Mouse (Mus musculus) small intestine, adult 2 months (tissue): ENCODE measurements at regions not wholly inside any gene's neighbourhood (a gene's known extent, or its start where the extent isn't known, plus 50 kb on each side); places are given as distances from the start of the nearest gene placed in this dataset.

ENCODE experiments used
- H3K27ac ChIP-seq: fragments of 200-500 bp; 2 replicates; pipeline ENCODE4 v1.5.1; 2012; ENCODE audit warnings: low read depth, low read length, control low read depth, inconsistent platforms; ENCODE audit not compliant: insufficient read depth
- H3K27me3 ChIP-seq: fragments of 200-500 bp; 2 replicates; pipeline ENCODE4 v1.6.1; 2012; ENCODE audit warnings: mild to moderate bottlenecking, moderate library complexity, low read length, inconsistent platforms; ENCODE audit not compliant: control insufficient read depth, insufficient read depth
- H3K36me3 ChIP-seq: fragments of 200-500 bp; 2 replicates; pipeline ENCODE4 v1.6.1; 2012; ENCODE audit warnings: mild to moderate bottlenecking, low read length, control low read depth, inconsistent platforms; ENCODE audit not compliant: control insufficient read depth, insufficient read depth
- H3K4me1 ChIP-seq: fragments of 200-500 bp; 2 replicates; pipeline ENCODE4 v1.6.1; 2012; ENCODE audit warnings: low read length, inconsistent platforms, mixed read lengths; ENCODE audit not compliant: control insufficient read depth, insufficient read depth, insufficient read length
- H3K4me3 ChIP-seq: fragments of 200-500 bp; 2 replicates; pipeline ENCODE4 v1.5.1; 2012; ENCODE audit warnings: low read depth, mild to moderate bottlenecking, control low read depth, inconsistent platforms, low read length, moderate library complexity
- CTCF ChIP-seq: fragments of 200-500 bp; IDR thresholded peaks from 2 replicates; pipeline ENCODE4 v1.5.1; 2012; ENCODE audit warnings: low read depth, mild to moderate bottlenecking, control low read depth, inconsistent platforms, low read length, moderate library complexity, mixed read lengths; ENCODE audit not compliant: insufficient replicate concordance, insufficient read length; ENCODE audit errors: extremely low read depth
- POLR2A ChIP-seq: fragments of 200-500 bp; IDR thresholded peaks from 2 replicates; pipeline ENCODE4 v1.6.1; 2012; ENCODE audit warnings: low read depth, mild to moderate bottlenecking, control low read depth, inconsistent platforms, low read length, moderate library complexity
- WGBS: fragments of 180-500 bp; shearing (Covaris S2); methylation state at CpG from one replicate; pipeline ENCODE4 v1.1.7; 2018; 5-methylcytosine and 5-hydroxymethylcytosine counted together

- H3K4me1 ChIP-seq: no peaks in the 10 kb centered on the region
- H3K27ac ChIP-seq: no peak overlapping the region
- no peaks in the 10 kb centered on the region for H3K27me3 ChIP-seq
- H3K4me3 ChIP-seq: no peak overlapping the region
- 83% methylated on average over 8 of the region's 8 CpGs for WGBS
- no peaks in the 10 kb centered on the region for H3K36me3 ChIP-seq
- no peak for TF ChIP-seq CTCF
- no peak for TF ChIP-seq POLR2A
Observed at GRCm38 (mm10) chr9:23025247-23025646, 197.6 kb upstream of the Bmper start.

GRCm38 (mm10) chr9:23027377-23028313 lies 195.2 kb upstream of the Bmper start:
- no peak overlapping the region for H3K27ac ChIP-seq
- TF ChIP-seq POLR2A (no peak), CTCF (peak; percentile 35; the same call in 1 of the 2 replicates)
- H3K4me3 ChIP-seq: no peak overlapping the region
- no peaks in the 10 kb centered on the region for H3K36me3 ChIP-seq
- H3K4me1 ChIP-seq: no peaks in the 10 kb centered on the region
- no peaks in the 10 kb centered on the region for H3K27me3 ChIP-seq
- WGBS: 68% methylated on average over 9 of the region's 9 CpGs

GRCm38 (mm10) chr9:23029421-23029820 lies 193.5 kb upstream of the Bmper start:
- H3K27ac ChIP-seq: no peak overlapping the region
- no peaks in the 10 kb centered on the region for H3K27me3 ChIP-seq
- no peaks in the 10 kb centered on the region for H3K36me3 ChIP-seq
- TF ChIP-seq CTCF (no peak), POLR2A (no peak)
- 80% methylated on average over 4 of the region's 4 CpGs for WGBS
- no peaks in the 10 kb centered on the region for H3K4me1 ChIP-seq
- H3K4me3 ChIP-seq: no peak overlapping the region

- no peak for TF ChIP-seq CTCF
- no peak for TF ChIP-seq POLR2A
- WGBS: 63% methylated on average over 11 of the region's 11 CpGs
- Histone ChIP-seq H3K4me1 (no peaks in the 10 kb centered on the region), H3K27me3 (no peaks in the 10 kb centered on the region), H3K36me3 (no peaks in the 10 kb centered on the region), H3K27ac (peak overlapping the region; percentile 10; the same call in 1 of the 2 replicates), H3K4me3 (no peak overlapping the region)
Observed at GRCm38 (mm10) chr9:23030138-23030537, 192.7 kb upstream of the Bmper start.

GRCm38 (mm10) chr9:23030546-23030945 lies 192.3 kb upstream of the Bmper start:
- no peaks in the 10 kb centered on the region for H3K4me1 ChIP-seq
- 29% methylated on average over 2 of the region's 2 CpGs for WGBS

GRCm38 (mm10) chr9:23031916-23032315 lies 191.0 kb upstream of the Bmper start:
- no peak overlapping the region for H3K27ac ChIP-seq
- H3K36me3 ChIP-seq: no peaks in the 10 kb centered on the region
- H3K4me1 ChIP-seq: no peaks in the 10 kb centered on the region
- H3K4me3 ChIP-seq: no peak overlapping the region
- WGBS: 82% methylated on average over 9 of the region's 9 CpGs
- H3K27me3 ChIP-seq: no peaks in the 10 kb centered on the region
- no peak for TF ChIP-seq CTCF
- no peak for TF ChIP-seq POLR2A

More at GRCm38 (mm10) chr9:23030546-23030945, 192.3 kb upstream of the Bmper start:
- TF ChIP-seq CTCF (no peak), POLR2A (no peak)
- H3K27me3 ChIP-seq: no peaks in the 10 kb centered on the region
- H3K36me3 ChIP-seq: no peaks in the 10 kb centered on the region
- H3K27ac ChIP-seq: no peak overlapping the region
- no peak overlapping the region for H3K4me3 ChIP-seq

GRCm38 (mm10) chr9:23035306-23035705 lies 187.6 kb upstream of the Bmper start:
- H3K27ac ChIP-seq: no peak overlapping the region
- no peaks in the 10 kb centered on the region for H3K36me3 ChIP-seq
- no peaks in the 10 kb centered on the region for H3K4me1 ChIP-seq
- H3K4me3 ChIP-seq: no peak overlapping the region
- H3K27me3 ChIP-seq: no peaks in the 10 kb centered on the region
- TF ChIP-seq POLR2A: no peak
- no peak for TF ChIP-seq CTCF
- 70% methylated on average over 6 of the region's 6 CpGs for WGBS
